Mouse (Mus musculus): ENCODE measurements around the gene Klf12. TPM values are rescaled to one million over a fixed set of nuclear protein-coding genes. Genes with fewer than 3 reads are reported as not detected.
"Not testable (repeated sequence)": the region's sequence is repeated elsewhere in the genome, so short reads cannot be mapped to it uniquely, and the experiment has no call there.

Klf12 gene
- polyA plus RNA-seq, 1 experiment from 2014 or later, result 6.2 TPM

DNA sequence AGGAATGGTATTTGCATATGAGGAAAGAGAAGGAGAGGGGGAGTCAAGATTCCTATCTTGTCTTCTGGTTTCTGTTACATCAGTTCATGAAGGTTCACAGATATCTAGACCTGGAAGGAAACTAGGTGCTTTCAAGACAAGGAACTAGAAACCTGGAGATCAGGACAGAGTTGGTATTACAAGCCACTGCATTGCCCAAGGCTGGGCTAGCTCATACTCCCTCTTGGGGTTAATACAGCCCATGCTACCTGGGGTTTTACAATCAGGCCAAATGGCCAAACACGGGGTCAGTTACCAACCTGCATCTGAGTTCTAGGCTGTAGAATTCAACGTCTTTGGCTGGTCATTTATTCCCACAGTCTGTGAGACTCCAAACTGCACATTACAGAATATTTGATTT, 398.9 kb downstream of the Klf12 start:
- Histone ChIP-seq H3K4me3 (replicated peaks) (no peak overlapping the region), H3K9me3 (replicated peaks) (no peaks in the 10 kb centered on the region), H3K27ac (replicated peaks) (no peak overlapping the region), H3K36me3 (replicated peaks) (no peaks in the 10 kb centered on the region), H3K4me2 (no peak overlapping the region), H3K27me3 (no peaks in the 10 kb centered on the region), H3K4me1 (replicated peaks) (no peaks in the 10 kb centered on the region), H3K9ac (no peak overlapping the region)
- WGBS (ENCODE audit: insufficient replicate concordance), result 53% methylated on average over 2 of the region's 2 CpGs
- no peak for ATAC-seq (ENCODE audit: insufficient read depth)

DNA sequence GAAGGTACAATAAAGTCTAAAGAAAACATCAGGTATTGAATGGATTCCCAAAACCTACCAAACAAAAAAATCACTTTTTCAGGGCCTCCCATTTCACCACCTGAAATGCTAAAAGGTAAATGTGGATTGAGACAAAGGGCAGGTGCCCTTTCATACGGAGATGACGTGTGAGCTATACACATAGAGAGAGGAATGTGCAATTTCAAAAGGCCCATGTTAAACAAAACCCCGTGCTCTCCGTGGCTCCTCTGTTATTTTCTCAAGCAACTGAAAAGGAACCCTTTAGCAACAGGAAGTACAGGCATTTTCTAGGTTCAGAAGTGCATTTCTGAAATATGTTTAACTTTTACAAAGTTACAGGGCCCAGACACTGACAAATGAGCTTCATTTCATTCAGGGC, 399.4 kb downstream of the Klf12 start:
- 53% methylated on average over 4 of the region's 4 CpGs for WGBS (ENCODE audit: insufficient replicate concordance)
- Histone ChIP-seq H3K9me3 (replicated peaks) (no peaks in the 10 kb centered on the region), H3K27ac (replicated peaks) (no peak overlapping the region), H3K27me3 (no peaks in the 10 kb centered on the region), H3K4me2 (no peak overlapping the region), H3K9ac (no peak overlapping the region), H3K4me1 (replicated peaks) (no peaks in the 10 kb centered on the region), H3K36me3 (replicated peaks) (no peaks in the 10 kb centered on the region), H3K4me3 (replicated peaks) (no peak overlapping the region)
- no peak for ATAC-seq (ENCODE audit: insufficient read depth)

DNA sequence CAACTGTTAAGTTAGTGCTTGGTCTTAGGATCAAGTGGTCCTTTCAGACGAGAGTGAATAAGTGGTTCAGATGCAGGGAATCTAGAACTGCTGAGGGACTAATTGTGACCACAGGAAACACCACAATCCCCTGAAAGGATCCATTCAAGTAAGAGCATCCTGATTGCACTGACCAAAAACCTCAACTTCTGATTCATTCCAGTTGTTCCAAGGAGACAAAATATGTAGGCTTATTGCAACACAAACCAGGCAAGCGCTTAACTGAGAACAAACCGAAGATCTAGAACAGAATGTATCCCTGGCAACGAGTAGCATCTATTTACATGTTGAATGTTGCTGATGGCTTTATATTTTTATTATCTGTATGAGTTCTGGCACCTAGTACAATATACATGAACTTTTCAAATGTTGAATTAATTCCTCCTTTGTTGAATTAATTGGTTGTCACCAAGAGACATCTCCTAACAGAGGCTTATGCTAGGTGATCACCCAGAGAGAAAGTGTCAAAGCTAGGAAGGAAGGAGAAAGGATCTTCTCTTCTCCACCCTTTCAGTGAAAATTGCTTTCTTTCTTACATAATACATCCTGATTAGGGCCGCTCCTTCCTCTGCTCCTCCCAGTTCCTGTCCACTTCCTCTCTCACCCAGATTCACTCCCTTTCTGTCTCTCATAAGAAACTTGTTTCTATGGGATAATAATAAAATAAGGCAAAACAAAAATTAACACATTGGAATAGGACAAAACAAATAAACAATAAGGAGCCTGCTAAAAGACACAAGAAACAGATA, 407.5 kb downstream of the Klf12 start:
- no peaks in the 10 kb centered on the region for H3K27me3 ChIP-seq
- ATAC-seq (ENCODE audit: insufficient read depth), result no peak
- H3K9ac ChIP-seq, result no peak overlapping the region
- H3K4me3 ChIP-seq (replicated peaks), result no peak overlapping the region
- H3K4me2 ChIP-seq, result no peak overlapping the region
- H3K9me3 ChIP-seq (replicated peaks), result no peaks in the 10 kb centered on the region
- H3K4me1 ChIP-seq (replicated peaks), result no peaks in the 10 kb centered on the region
- no peaks in the 10 kb centered on the region for H3K36me3 ChIP-seq (replicated peaks)
- WGBS (ENCODE audit: insufficient replicate concordance), result 45% methylated on average over 5 of the region's 5 CpGs
- H3K27ac ChIP-seq (replicated peaks), result no peak overlapping the region

DNA sequence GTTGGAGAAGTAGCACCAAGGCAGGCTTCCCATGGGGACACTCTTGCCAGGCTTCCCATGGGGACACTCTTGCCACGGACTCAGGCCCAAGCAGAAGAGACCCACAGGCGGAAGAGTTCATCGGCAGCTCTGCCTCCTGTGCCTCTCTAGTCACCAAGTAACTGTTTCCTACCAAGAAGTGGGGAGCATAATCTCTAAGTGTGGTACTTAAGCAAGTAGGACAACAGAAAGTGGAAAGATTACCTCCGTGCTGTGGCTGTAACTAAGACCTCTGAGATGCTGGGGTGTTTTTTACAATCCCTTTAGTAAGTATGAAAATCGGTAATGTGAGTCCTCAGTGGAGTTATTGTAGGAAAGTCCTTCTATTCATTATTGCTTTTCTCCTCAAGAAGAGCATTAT, 410.8 kb downstream of the Klf12 start:
- H3K4me2 ChIP-seq, result no peak overlapping the region
- no peak overlapping the region for H3K27ac ChIP-seq (replicated peaks)
- no peaks in the 10 kb centered on the region for H3K27me3 ChIP-seq
- no peaks in the 10 kb centered on the region for H3K36me3 ChIP-seq (replicated peaks)
- H3K9me3 ChIP-seq (replicated peaks), result no peaks in the 10 kb centered on the region
- no peak for ATAC-seq (ENCODE audit: insufficient read depth)
- H3K4me1 ChIP-seq (replicated peaks), result no peaks in the 10 kb centered on the region
- WGBS (ENCODE audit: insufficient replicate concordance), result 72% methylated on average over 5 of the region's 5 CpGs
- H3K4me3 ChIP-seq (replicated peaks), result no peak overlapping the region
- H3K9ac ChIP-seq, result no peak overlapping the region

DNA sequence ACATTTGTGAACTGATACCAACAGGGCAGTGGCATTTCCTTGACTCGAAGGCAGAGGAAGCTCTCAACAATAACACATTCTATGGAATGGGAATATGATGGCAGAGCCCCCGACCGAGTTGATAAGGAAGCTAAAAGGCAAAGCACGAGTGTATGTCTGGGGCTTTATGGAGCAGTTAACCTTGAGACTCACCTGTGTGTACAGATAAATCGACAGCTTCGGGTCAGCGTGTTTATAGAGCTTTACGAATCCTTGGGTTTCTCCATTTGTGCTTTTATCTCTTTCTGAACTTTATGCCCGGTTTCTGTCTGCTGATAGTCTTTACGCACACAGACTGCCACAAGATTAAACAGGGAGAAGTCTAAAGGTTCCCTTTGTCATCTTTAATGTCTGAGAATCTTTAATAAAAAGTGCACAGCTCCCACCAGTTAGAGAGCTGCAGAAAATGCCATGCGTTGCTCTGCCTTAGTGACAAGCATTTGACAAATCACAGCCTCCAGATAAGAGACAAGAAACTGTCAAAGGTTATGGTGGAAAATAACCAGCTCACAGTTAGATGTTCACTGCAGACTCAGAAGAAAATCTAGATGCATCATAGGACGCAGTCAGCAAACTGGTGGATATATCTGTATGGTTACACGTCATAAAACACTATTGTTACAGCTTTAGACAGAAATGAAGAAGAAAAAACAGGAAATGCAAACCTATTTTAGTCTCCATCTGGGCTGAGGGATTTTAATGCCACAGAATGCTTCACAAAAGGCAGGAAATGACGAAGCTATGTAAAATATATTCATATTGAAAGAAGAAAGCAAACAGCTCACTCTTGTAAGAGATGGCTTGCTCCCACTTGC, 428.1 kb downstream of the Klf12 start:
- ATAC-seq (ENCODE audit: insufficient read depth), result no peak
- Histone ChIP-seq H3K9me3 (replicated peaks) (no peaks in the 10 kb centered on the region), H3K4me3 (replicated peaks) (no peak overlapping the region), H3K36me3 (replicated peaks) (no peaks in the 10 kb centered on the region), H3K4me1 (replicated peaks) (peaks cover 26% of the 10 kb centered on the region), H3K9ac (no peak overlapping the region), H3K4me2 (no peak overlapping the region), H3K27ac (replicated peaks) (no peak overlapping the region), H3K27me3 (no peaks in the 10 kb centered on the region)
- 35% methylated on average over 14 of the region's 14 CpGs for WGBS (ENCODE audit: insufficient replicate concordance)

DNA sequence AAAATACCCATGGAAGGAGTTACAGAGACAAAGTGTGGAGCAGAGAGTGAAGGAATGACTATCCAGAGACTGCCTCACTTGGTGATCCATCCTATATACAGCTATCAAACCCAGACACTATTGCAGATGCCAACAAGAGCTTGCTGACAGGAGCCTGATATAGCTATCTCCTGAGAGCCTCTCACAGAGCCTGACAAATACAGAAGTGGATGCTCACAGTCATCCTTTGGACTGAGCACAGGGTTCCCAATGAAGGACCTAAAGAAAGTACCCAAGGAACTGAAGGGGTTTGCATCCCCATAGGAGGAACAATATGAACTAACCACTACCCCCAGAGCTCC, 430.0 kb downstream of the Klf12 start:
- not testable (repeated sequence) for H3K9me3 ChIP-seq (replicated peaks); H3K27ac ChIP-seq (replicated peaks); H3K4me3 ChIP-seq (replicated peaks); H3K9ac ChIP-seq; H3K36me3 ChIP-seq (replicated peaks); H3K27me3 ChIP-seq
- H3K4me2 ChIP-seq, result peak overlapping the region; percentile 7; the same call in 1 of the 2 replicates
- peak; percentile 73 for ATAC-seq (ENCODE audit: insufficient read depth)
- H3K4me1 ChIP-seq (replicated peaks), result peaks cover 26% of the 10 kb centered on the region

DNA sequence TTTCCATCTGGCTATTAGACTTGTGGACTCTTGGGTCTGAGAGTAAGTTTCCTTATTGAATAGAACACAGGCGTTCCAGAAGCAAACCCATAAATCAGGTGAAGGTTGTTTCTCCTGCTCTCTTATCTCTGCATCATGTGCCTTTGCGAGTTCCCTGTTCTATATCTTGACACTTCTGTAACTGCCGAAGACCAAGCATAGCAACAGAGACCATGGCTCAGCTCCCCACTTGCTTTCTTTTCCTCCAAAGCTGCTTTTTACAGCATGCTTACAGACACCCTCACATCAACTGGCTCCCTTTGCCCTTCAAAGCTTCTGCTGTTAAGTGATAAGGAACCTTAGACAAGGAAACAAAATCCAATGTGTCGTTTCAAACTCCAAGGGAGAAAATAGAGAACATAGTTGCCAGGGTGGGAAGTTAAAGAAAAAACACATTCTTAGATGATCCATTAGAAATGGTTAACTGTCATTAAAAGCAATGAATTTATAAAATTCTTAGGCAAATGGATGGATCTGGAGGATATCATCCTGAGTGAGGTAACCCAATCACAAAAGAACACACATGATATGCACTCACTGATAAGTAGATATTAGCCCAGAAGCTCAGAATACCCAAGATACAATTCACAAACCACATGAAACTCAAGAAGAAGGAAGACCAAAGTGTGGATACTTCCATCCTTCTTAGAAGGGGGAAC, 430.6 kb downstream of the Klf12 start:
- H3K27me3 ChIP-seq; H3K36me3 ChIP-seq (replicated peaks); H3K4me3 ChIP-seq (replicated peaks); H3K9ac ChIP-seq; H3K9me3 ChIP-seq (replicated peaks): not testable (repeated sequence)
- 10% methylated on average over 4 of the region's 4 CpGs for WGBS (ENCODE audit: insufficient replicate concordance)
- Histone ChIP-seq H3K4me1 (replicated peaks) (peaks cover 26% of the 10 kb centered on the region), H3K27ac (replicated peaks) (peak overlapping the region; percentile 68), H3K4me2 (peak overlapping the region; percentile 51)
- peak; percentile 83 for ATAC-seq (ENCODE audit: insufficient read depth)

DNA sequence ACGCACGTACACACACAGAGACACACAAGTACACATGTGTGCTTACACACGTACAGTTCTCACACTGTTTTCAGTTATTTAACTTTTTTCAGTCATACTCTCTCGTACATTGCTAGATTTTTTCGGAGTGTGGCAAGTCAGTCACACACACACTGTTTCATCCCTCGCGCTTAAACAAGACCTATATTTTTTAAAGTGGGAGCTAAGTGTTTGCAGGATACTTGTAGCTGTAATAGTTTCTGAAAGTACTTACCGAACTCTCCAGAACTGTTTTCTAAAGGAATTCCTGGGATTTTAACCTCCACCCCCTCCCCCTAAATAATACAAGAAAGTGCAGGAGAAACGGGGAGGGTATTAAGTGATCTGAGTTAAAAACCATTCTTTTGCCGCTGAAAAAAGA, 434.1 kb downstream of the Klf12 start:
- no peak overlapping the region for H3K4me2 ChIP-seq
- WGBS (ENCODE audit: insufficient replicate concordance), result 74% methylated on average over 10 of the region's 10 CpGs
- H3K36me3 ChIP-seq (replicated peaks), result no peaks in the 10 kb centered on the region
- H3K4me3 ChIP-seq (replicated peaks), result no peak overlapping the region
- peaks cover 22% of the 10 kb centered on the region for H3K4me1 ChIP-seq (replicated peaks)
- ATAC-seq (ENCODE audit: insufficient read depth), result no peak
- H3K9me3 ChIP-seq (replicated peaks), result no peaks in the 10 kb centered on the region
- H3K27me3 ChIP-seq, result no peaks in the 10 kb centered on the region
- H3K9ac ChIP-seq, result no peak overlapping the region
- H3K27ac ChIP-seq (replicated peaks), result no peak overlapping the region

DNA sequence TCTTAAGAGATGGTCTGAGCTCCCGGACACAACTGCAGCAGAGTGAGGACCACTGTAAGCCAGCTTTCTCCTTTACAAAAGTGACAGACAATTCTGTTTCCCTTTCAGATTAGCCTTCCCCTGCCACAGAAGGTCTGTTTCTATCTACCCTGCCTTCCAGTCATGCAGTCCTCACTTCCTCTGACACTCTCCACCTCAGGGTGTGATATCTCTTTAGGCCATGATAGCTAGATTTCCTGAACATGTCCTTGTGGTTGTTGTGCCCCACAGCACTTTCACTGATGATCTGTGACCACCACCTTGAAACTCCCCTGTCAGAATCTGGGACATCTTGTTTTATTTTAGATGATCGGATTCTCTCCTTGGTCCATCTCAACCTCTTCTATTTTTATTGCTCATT, 437.0 kb downstream of the Klf12 start:
- no peak overlapping the region for H3K9ac ChIP-seq
- peak; percentile 44; the same call in 1 of the 2 replicates for ATAC-seq (ENCODE audit: insufficient read depth)
- 14% methylated on average over 2 of the region's 2 CpGs for WGBS (ENCODE audit: insufficient replicate concordance)

DNA sequence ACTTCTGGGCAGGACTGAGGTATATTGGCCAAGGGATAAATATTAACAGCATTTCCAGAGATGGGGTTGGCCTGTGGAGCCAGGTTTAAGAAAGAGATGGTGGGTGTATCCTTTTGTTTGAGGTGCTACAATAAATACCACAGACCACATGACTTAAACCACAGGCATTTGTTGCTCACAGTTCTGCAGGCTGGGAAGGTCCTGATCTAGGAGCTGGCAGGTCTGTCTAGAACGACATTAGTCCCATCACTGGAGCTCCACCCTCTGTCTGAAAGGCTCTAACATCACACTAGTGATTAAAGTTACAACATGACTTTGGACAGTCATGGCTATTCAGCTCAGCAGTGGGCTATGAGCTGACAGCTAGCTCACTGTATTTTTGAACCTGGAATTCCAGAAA, 457.8 kb downstream of the Klf12 start:
- Histone ChIP-seq H3K36me3 (replicated peaks) (no peaks in the 10 kb centered on the region), H3K9me3 (replicated peaks) (no peaks in the 10 kb centered on the region), H3K4me1 (replicated peaks) (no peaks in the 10 kb centered on the region), H3K9ac (no peak overlapping the region), H3K27me3 (no peaks in the 10 kb centered on the region), H3K4me2 (no peak overlapping the region), H3K4me3 (replicated peaks) (no peak overlapping the region), H3K27ac (replicated peaks) (no peak overlapping the region)
- no peak for ATAC-seq (ENCODE audit: insufficient read depth)
- 3% methylated on average over 1 of the region's 1 CpGs for WGBS (ENCODE audit: insufficient replicate concordance)

More for the DNA sequence above, 437.0 kb downstream of the Klf12 start:
- no peak overlapping the region for H3K4me3 ChIP-seq (replicated peaks)
- H3K27ac ChIP-seq (replicated peaks), result no peak overlapping the region
- H3K4me2 ChIP-seq, result no peak overlapping the region
- no peaks in the 10 kb centered on the region for H3K36me3 ChIP-seq (replicated peaks)
- H3K27me3 ChIP-seq, result no peaks in the 10 kb centered on the region
- peaks cover under 1% of the 10 kb centered on the region; the same call in 1 of the 2 replicates for H3K4me1 ChIP-seq (replicated peaks)
- no peaks in the 10 kb centered on the region for H3K9me3 ChIP-seq (replicated peaks)
